Mouse (Mus musculus) layer of hippocampus, adult 8-10 months (tissue): ENCODE measurements around the gene Ptprk. TPM values are rescaled to one million over a fixed set of nuclear protein-coding genes. Genes with fewer than 3 reads are reported as not detected.

ENCODE experiments used
- DNase-seq, 2 experiments: peaks; one replicate each; pipeline ENCODE4 v3.0.0; 2022; ENCODE audit warnings: low spot score in 2 of 2
- total RNA-seq, 4 experiments: library from RNA; stranded (reverse); gene quantifications; 2 replicates each; pipeline ENCODE4 v1.2.4; 2022

Ptprk gene
- total RNA-seq, 4 experiments from 2014 or later: 42.6 to 59.5 (median 51.5) TPM

DNA sequence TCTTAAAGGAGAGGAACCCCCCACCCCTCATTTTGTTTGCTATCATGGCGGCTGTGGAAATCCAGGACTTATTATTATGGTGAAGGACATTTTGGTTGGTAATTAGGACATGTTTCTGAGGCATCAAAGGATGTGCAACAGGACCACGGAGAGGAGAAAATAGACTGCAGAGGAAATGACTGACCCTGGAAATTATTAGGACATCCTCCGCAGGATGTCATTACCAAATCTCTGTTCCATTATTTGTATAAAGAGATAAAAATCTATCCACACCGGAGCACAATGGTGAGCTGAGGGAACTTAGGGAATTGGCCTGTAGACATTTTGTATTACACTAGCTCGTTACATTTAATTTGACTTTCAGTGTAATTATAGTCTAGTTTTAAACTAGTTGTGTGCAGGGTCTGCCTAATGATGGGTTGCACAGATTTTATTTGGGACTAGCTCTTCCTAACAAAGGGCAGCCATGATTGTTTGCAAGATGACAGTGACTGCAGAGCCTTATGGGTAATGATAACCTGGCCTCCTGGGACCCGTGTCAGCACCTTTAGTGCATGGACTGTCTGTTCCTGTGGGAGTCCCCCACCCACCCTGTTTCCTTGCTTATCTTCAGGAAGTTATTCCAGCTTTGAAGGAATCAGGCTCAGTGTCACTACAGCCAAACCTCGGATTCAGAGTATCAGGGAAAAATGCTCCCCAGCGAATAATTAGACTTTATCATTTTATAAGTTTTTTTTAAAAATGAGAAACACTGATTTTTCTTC is 38.4 kb downstream of the Ptprk start:
- no peak for DNase-seq

DNA sequence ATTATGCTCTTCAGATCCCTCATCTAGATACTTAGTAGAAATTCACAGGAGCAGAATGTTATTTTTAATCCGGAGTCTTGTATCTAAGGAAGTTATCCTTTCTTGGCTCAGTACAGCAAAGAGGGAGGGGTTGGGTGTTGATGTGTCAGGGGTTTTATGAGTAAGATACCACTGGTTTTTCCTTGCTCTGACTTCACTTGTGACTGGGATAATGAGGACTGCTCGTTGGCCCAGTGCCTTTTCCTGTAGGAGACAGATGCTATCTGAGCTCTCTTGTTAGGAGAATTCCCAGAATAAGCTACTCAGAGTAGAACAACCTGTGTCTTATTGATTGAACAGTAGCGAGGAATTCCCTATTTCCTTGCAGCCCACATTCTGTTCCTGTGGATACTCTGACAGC is 39.3 kb downstream of the Ptprk start:
- peak; percentile 29 to 43 for DNase-seq

DNA sequence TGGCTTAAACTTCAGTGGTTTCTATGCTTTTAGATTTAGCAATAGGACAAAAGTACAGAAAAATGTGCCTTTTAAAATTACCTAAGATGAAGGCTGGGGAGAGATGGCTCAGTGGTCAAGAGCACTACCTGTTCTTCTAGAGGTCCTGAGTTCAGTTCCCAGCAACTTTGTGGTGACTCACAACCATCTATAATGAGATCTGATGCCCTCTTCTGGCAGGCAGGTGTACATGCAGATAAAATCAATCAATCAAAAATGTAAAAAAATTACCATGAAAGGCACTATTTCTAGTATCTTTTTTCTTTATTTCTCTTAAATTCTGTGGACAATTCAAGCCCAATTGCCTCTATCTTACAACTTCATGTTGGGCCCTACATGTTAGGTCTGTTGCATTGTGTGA is 42.4 kb downstream of the Ptprk start:
- DNase-seq: no peak

DNA sequence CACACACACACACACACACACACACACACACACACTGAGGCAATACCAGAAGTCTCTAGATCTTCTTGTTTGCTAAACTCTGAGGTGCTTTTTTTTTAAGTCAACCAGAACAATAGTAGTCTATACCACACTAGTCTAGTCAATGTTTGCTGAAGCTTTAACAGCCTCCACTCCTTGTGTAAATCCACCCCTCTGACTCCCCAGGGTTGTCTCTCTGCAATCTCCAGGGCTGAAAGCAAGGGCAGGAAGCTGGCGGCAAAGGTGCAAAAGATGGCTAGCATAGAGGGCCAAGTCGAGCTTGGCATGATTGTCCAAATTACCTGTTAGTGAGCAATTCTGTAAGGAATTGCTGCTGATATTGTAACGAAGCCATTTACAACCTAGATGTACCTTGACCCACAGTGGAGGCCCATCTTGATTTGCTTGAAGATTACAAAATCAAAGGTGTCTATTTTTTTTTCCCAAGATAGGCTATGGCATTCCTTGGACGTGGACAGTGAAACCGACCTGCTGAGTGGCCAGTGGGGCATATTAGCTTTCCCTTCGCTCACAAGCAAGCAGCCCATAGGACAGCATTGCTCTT is 44.3 kb downstream of the Ptprk start:
- no peak for DNase-seq

DNA sequence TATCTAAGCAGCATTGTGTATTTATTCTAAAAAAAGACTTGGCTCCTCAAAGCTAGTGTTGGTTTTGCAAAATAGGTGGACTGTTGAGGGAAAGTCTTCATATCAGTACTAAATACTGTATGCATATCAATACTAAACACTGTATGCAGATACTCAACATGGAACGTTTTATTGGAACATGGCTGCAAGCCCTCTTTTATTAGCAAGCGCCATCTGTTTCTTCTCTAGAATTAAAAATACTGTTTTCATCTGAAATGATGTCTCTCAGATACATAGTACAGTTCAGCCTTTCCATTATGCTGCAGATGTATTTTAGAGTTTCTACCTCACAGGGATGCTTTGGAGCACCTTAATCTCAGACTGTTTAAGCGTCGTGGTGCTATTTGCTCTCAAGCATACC is 49.3 kb downstream of the Ptprk start:
- no peak for DNase-seq

DNA sequence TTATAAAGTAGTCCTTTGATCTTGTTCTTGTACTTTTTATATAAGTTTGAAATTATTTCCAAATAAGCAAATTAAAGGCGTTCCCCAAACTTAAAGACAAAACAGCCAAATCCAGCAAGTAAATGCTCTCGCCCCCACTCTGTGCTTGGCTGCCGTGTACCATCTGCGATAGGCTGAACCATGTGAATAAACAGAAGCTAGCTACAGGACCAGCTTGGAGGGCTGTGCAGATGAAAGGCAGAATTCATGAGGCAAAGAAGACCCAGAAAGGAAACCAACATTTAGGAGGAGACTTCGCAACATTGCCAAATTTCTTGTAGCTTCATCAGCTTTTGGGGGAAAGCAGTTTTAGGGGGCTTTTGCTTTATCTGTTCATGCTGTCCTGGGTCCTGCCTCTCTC is 53.4 kb downstream of the Ptprk start:
- DNase-seq: peak; percentile 64

DNA sequence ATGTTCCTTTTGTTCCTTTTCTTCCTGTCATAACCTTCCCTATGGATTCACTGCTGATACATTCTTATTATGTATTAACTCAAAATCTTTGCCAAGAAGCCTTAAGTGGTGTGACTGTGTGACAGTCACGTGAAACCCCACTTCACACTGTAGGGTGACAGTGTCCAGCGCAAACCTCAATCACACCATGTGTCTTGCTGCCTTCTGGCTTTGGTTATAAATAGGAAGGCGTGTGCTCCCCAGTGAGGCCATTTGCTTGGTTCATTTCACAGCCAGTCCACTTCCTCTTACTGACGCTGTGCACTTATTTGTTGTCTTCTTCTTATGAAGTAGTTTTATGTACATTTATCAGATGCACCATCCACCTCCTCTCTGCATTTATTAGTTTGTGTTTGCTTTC is 53.8 kb downstream of the Ptprk start:
- no peak for DNase-seq

DNA sequence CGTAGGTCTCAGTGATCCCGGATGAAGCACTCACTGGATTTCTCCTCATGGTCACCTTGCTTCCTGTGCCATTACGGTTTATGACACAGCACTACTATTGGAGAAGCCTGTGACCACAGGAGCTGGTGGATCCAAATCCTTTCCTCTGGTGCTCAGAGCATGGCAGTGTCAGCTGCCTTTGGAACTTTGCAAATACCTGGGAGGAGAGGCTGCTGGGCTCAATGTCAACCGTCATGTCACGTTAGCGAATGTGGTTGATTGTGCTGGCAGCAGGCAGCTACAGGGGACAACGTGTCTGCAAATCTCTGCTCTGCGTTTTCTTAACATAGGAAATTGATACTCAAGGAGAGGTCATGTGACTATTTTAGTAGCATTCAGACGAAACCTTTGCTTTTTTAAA is 55.8 kb downstream of the Ptprk start:
- DNase-seq: no peak

DNA sequence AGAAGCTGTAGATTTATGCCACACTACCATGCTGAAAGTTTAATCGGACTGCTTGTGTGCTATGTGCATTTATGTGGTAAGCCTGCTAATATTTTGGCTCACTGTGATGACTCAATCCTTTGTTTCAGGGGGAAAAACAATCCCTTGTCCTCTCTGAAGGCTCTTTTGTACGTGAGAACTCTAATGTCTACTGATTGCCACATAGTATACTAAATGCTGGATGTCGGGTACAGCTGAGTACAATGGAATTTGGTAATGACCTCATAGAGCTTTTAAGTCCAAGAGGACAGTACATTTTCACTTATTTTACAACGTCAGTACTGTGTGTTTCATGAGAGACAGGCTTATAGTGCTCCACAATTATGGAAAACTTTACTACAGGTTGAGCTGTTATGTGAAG is 59.1 kb downstream of the Ptprk start:
- DNase-seq: no peak

DNA sequence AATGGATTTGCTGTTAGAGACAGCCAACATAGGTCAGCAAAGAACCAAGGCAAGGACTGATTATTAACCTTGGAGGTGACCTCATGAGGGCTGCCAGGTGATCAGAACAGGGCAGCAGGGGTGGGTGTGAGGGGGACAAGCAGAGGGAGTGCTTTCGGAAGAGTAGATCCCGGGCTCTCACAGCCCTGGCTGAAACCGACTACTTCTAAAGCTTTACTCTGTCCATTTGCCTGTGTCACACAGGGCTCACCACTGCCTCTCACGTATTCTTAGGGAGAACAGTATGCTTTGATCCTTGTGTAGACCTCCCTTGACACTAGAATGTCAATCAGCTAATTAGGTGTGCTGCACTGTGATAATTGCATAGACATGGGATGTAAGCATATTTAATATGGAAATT is 63.8 kb downstream of the Ptprk start:
- no peak for DNase-seq

DNA sequence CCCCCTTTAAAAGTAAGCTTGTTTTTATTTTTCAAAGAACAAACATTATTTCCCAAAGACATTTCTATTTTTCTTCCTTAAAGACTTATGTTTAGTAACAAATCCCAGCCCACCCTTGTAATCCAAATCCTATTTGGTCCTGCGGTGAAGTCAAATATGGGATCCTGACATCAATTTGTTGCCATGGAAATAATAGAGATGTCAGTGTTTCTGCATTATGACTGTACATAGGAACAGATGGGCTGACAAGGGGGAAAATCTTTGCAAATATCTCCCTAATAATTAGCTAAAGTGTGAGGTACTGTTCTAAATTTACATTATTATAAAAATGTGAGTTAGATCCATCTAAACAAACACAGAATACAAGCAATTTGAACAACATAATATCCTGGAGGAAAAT is 69.8 kb downstream of the Ptprk start:
- no peak for DNase-seq

DNA sequence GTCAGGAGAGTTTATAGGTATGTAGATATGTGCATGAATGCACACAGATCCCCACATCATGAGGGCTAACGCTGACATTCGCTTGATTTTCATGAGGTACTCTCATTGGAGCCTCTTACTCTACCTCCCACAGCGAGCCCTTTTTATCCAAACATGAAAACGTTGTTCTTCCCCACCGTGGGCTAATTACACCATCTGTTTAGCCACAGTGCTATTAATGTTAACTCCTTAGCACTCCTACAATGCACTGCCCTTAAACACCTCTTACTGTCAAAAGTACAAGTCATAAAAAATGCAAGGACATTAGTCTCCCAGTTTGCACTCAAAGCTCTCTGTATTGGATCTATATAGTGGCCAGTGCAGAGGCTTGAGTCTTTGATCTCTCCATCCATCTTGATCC is 70.7 kb downstream of the Ptprk start:
- no peak for DNase-seq

DNA sequence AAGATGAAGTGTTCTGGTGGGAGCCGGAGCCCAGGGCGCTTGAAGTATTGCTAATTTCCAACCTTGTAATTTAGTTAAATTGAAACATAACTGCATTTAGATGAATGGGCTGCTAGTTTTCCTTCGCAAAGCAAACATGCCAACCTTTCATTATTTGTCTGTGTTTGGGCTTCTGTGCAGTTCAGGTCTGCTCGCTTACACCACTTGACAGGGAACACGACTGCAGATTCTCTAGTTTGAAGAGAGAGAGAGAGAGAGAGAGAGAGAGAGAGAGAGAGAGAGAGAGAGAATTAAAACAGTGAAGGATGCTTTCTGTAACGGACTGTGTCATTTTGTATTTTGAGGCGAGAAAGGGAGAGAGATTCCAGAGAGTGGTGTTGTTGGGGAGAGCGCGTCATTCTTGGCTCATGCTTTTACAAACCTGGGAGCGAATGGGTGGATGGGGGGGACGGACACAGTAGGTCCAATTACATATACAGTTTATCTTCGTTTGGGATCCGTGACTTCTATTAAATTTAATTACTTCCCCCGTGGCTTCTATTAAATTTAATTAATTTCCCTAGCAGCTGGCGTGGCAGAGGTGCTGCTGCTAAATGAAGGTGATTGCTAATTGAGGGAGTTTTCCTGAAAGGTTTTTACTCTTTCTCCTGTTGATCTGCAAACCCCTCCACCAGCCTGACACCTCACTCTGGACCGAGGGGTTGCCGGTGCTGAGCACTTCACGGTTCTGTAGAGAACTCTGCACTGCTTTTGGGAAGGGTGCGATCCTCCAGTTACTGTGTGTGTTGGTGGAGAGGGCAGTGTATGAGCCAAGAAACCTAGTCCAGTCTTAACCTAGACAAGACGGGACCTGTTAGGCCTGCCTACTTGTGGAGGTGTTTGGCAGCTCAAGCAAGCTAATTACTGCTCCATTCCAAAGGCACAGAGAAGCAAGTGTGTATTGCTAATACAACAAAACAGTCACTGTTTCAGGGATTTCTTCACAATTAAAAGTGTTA is 81.4 kb downstream of the Ptprk start:
- no peak for DNase-seq

DNA sequence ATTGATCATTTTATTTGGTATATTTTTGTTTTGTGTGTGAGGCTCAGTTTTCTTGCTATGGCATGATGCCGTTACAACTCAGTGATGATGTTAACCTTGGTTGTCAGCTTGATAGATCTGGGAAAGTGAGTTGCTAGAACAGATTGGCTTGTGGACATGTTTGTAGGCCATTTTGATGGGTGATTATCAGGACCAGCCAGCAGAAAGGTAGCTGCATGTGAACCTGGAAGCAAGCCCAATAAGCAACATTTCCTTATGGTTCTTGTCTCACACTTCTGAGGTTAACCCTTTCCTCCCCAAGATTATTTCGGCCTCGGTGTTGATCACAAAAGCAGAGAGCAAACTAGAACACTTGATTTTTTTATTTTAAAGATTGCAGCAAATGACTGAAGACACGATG is 85.1 kb downstream of the Ptprk start:
- no peak for DNase-seq

DNA sequence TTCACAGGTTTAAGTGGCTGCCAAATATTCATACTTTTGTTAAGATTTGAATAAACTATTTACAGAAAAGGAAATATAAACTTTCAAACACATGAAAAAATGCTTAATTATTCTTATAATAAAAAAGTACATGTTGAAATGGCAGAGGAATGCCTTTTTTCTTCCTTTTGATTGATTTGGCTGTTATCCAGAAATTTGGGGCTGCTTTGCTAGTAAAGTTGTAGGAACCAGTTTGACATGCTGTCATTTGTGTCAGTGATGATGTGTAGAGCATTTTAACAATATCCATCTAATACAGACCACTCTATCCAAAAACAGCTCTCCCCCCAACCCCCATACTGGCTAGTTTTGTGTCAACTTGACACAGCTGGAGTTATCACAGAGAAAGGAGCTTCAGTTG is 86.7 kb downstream of the Ptprk start:
- DNase-seq: no peak

DNA sequence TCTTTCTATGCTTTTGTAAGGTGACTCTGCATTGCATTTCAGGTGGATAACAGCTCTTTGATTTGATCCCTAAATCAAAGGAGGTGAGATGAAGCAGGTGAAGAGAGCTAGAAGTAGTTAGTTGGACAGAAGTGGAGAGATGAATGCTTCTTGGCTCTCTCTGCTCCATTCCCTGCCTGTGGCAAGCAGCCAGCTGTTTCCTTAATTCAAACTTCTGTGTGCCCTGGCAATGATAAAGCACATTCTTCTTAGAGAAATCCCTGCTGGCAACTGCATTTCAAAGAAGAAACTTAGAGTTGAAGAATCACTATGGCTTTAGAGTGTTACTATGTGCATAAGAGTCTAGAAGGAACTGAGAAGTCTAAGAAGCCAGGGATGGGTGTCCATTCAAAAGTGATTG is 89.6 kb downstream of the Ptprk start:
- DNase-seq: no peak

DNA sequence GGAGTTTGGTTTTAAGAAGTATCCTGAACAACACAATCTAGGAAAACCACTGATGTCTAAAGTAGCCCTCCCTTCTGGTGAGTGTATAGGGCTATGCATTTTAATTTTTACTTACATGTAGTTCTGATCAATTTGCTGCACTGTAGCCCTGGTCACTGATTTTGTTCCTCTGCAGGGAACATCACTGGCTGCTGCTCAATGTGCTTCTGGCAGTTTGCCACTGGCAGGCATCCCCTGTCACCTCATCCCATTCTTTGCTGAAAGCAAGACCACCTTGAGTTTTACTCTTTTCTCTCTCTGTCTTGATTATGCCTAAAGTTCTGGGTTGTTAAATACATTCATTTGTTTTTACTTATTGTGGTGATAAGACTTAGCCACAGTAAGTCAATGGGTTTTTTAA is 90.1 kb downstream of the Ptprk start:
- no peak for DNase-seq

DNA sequence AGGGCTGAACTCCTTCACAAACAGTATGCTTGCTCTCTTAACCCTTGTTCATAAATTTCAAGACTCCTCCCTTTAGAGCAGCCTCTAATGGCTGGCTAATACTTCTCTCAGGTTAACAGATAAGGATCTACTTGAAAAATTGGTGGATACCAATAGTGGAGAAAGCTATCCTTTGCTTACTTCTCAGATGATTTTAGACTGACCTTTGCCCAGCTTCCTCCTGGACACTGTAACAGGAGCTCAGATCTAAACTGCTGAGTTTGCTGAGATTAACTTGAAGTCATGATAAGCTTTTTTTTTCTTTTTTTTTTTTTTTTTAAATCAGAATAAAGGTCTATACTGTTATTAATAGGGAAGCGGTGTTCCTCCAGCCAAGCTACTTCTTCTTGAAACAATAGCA is 92.0 kb downstream of the Ptprk start:
- DNase-seq: no peak

DNA sequence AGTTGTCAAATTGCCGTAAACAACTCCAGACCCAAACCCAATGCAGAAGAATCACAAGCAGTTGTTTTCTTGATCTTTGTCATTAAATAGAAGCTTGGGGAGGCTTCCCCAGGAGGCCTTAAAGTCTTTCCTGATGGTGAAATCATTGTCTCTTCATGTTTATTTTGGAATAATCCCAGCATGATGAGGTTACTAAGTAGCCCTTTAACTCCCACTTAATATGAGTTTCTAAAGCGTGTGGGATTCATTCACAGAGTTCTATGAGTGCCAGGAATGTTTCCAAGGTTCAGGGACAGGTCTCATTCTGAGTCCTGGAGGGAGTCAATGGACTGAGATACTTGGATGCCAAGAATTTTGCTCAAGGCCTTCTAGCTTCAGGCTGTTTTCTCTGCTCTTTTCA is 92.5 kb downstream of the Ptprk start:
- DNase-seq: no peak

DNA sequence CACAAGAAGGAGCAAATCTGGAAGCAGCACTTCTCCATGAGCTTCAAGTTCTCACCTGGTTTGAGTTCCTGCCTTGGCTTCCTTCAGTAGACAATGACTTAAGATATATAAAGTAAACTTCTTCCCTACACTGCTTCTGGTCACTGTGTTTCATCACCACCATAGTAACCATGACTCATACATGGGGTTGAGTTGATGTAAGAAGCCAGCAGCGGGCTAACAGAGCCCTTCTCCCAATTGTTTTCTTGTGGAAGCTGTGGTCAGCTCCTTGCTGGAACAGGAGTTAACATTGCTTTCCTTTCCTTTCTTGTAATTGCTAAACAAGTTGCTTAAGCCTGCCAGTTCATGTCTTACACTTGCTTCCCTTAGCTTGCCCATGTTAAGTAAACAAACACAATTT is 96.6 kb downstream of the Ptprk start:
- DNase-seq: no peak

DNA sequence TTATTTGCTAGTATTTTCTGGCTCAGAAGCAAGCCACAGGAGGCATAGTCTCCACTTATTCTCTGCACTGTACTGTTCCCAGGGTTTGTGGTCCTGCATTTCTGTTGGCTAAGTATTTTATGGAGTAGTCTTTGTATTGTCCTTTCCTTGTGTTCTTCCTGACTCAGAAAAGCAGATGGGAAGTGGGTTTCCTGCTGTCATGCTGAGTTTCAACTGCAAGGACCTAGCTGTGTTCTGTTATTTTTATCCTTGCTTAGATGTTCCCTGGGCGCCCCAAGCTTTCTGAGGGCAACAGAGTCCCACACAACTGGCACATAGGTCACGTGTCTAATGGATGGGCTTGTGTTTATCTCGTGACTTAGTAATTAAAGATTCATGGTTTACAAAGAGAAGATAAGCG is 104.3 kb downstream of the Ptprk start:
- DNase-seq: peak in 1 of 2 experiments; percentile 15

DNA sequence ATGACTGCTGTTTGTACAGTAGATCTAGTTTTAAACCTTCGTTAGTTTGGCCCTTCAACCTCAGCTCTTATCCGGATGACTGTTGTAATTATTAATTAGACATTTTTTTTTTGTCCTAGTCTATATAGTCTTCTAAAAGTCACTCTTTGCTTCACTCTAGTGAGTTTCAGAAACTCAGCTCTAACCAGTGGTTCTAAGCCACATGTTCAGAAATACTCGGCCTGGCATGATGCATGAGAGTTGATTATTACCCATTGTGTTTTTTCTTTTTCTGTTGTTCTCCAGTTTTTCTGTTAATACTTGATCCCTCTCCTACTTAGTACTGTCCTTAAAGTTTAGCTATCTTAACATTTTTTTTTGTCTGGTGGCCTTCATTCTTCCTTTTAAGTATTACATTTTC is 107.5 kb downstream of the Ptprk start:
- DNase-seq: no peak
